Mouse (Mus musculus) liver, adult 2 months (tissue): Measurements from ENCODE around the gene Colgalt2. TPM values are rescaled to one million over a fixed set of nuclear protein-coding genes. Genes with fewer than 3 reads are reported as not detected.

Source experiments
- DNase-seq: peaks from one replicate; pipeline ENCODE4 v3.0.0-alpha.2; 2011; ENCODE audit warnings: low read depth, low spot score; ENCODE audit errors: extremely low read depth
- H3K27ac ChIP-seq: fragments of 200-500 bp; replicated peaks from 2 replicates; pipeline ENCODE4 v1.5.1; 2012; ENCODE audit warnings: low read depth, mild to moderate bottlenecking, control low read depth, inconsistent platforms, low read length; ENCODE audit not compliant: insufficient read depth
- H3K27me3 ChIP-seq: fragments of 200-500 bp; 2 replicates; pipeline ENCODE4 v1.6.1; 2012; ENCODE audit warnings: mild to moderate bottlenecking, moderate library complexity, low read length, inconsistent platforms; ENCODE audit not compliant: control insufficient read depth, insufficient read depth
- H3K36me3 ChIP-seq: fragments of 200-500 bp; 2 replicates; pipeline ENCODE4 v1.6.1; 2012; ENCODE audit warnings: low read length, inconsistent platforms; ENCODE audit not compliant: control insufficient read depth, insufficient read depth
- H3K4me1 ChIP-seq: fragments of 200-500 bp; 2 replicates; pipeline ENCODE4 v1.6.1; 2011; ENCODE audit warnings: low read length; ENCODE audit not compliant: control insufficient read depth, insufficient read depth
- H3K4me3 ChIP-seq: fragments of 200-500 bp; 2 replicates; pipeline ENCODE4 v1.5.1; 2011; ENCODE audit warnings: low read depth, mild to moderate bottlenecking, control low read depth, low read length, moderate library complexity; ENCODE audit not compliant: insufficient read depth
- H3K79me2 ChIP-seq: fragments of 200-500 bp; 2 replicates; pipeline ENCODE4 v1.6.1; 2012; ENCODE audit warnings: inconsistent platforms, mild to moderate bottlenecking, low read length, moderate library complexity; ENCODE audit not compliant: control insufficient read depth, insufficient read depth
- H3K9ac ChIP-seq: fragments of 200-500 bp; 2 replicates; pipeline ENCODE4 v1.6.1; 2012; ENCODE audit warnings: low read depth, mild to moderate bottlenecking, control low read depth, inconsistent platforms, low read length
- CTCF ChIP-seq: fragments of 200-500 bp; IDR thresholded peaks from 2 replicates; pipeline ENCODE4 v1.5.1; 2011; ENCODE audit warnings: low read depth, low read length, control low read depth
- POLR2A ChIP-seq: fragments of 200-500 bp; IDR thresholded peaks from 2 replicates; pipeline ENCODE4 v1.6.1; 2011; ENCODE audit warnings: low read length, control low read depth; ENCODE audit not compliant: insufficient read depth; ENCODE audit errors: extremely low read depth
- WGBS: fragments of 180-500 bp; shearing (Covaris S2); methylation state at CpG from one replicate; pipeline ENCODE4 v1.1.7; 2018; 5-methylcytosine and 5-hydroxymethylcytosine counted together
- polyA plus RNA-seq: library from polyadenylated mRNA; depleted of rRNA; stranded (reverse); fragments of >200 nt; gene quantifications from 2 replicates; pipeline ENCODE4 v1.2.3, GENCODE M21; 2012
- total RNA-seq: library from RNA; depleted of rRNA; stranded (reverse); fragments of >200 nt; gene quantifications from 2 replicates; pipeline ENCODE4 v1.2.3, GENCODE M21; 2014

Gene Colgalt2
- total and polyA plus RNA-seq, 2 experiments: 0.35 to 1.6 TPM

- Histone ChIP-seq H3K9ac (no peak overlapping the region), H3K27me3 (no peaks in the 10 kb centered on the region), H3K27ac (no peak overlapping the region), H3K36me3 (peaks cover 1% of the 10 kb centered on the region; the same call in 1 of the 2 replicates), H3K79me2 (no peaks in the 10 kb centered on the region), H3K4me1 (no peaks in the 10 kb centered on the region), H3K4me3 (no peak overlapping the region)
- no peak for TF ChIP-seq CTCF
- no peak for TF ChIP-seq POLR2A
- no peak for DNase-seq
- 75% methylated on average over 4 of the region's 4 CpGs for WGBS
Measured at GRCm38 (mm10) chr1:152517057-152517570, 117.5 kb downstream of the Colgalt2 start.

- WGBS: 51% methylated on average over 8 of the region's 8 CpGs
Measured at GRCm38 (mm10) chr1:152518971-152519370, 119.3 kb downstream of the Colgalt2 start.

GRCm38 (mm10) chr1:152520798-152521575 is 121.4 kb downstream of the Colgalt2 start:
- H3K79me2 ChIP-seq: no peaks in the 10 kb centered on the region
- H3K4me1 ChIP-seq: peaks cover 3% of the 10 kb centered on the region; the same call in 1 of the 2 replicates
- no peak for TF ChIP-seq POLR2A
- TF ChIP-seq CTCF: peak; percentile 74
- H3K36me3 ChIP-seq: peaks cover 1% of the 10 kb centered on the region; the same call in 1 of the 2 replicates
- H3K27ac ChIP-seq: no peak overlapping the region
- 86% methylated on average over 16 of the region's 16 CpGs for WGBS
- H3K27me3 ChIP-seq: no peaks in the 10 kb centered on the region
- DNase-seq: peak; percentile 33
- H3K9ac ChIP-seq: no peak overlapping the region
- H3K4me3 ChIP-seq: no peak overlapping the region

More at GRCm38 (mm10) chr1:152518971-152519370, 119.3 kb downstream of the Colgalt2 start:
- Histone ChIP-seq H3K27ac (no peak overlapping the region), H3K9ac (no peak overlapping the region), H3K4me3 (no peak overlapping the region), H3K27me3 (no peaks in the 10 kb centered on the region), H3K79me2 (no peaks in the 10 kb centered on the region), H3K36me3 (peaks cover 1% of the 10 kb centered on the region; the same call in 1 of the 2 replicates), H3K4me1 (no peaks in the 10 kb centered on the region)
- TF ChIP-seq CTCF: no peak
- no peak for TF ChIP-seq POLR2A
- DNase-seq: peak; percentile 84

GRCm38 (mm10) chr1:152522226-152522625 is 122.6 kb downstream of the Colgalt2 start:
- Histone ChIP-seq H3K27ac (no peak overlapping the region), H3K27me3 (no peaks in the 10 kb centered on the region), H3K36me3 (peaks cover 1% of the 10 kb centered on the region; the same call in 1 of the 2 replicates), H3K4me3 (no peak overlapping the region), H3K4me1 (peaks cover 3% of the 10 kb centered on the region; the same call in 1 of the 2 replicates), H3K79me2 (no peaks in the 10 kb centered on the region), H3K9ac (no peak overlapping the region)
- DNase-seq: no peak
- TF ChIP-seq CTCF: no peak
- no peak for TF ChIP-seq POLR2A
- 78% methylated on average over 3 of the region's 3 CpGs for WGBS

GRCm38 (mm10) chr1:152523292-152523691 is 123.7 kb downstream of the Colgalt2 start:
- 61% methylated on average over 11 of the region's 11 CpGs for WGBS
- TF ChIP-seq POLR2A: no peak
- TF ChIP-seq CTCF: no peak

More at GRCm38 (mm10) chr1:152523292-152523691, 123.7 kb downstream of the Colgalt2 start:
- H3K4me3 ChIP-seq: no peak overlapping the region
- H3K36me3 ChIP-seq: peaks cover 1% of the 10 kb centered on the region; the same call in 1 of the 2 replicates
- H3K79me2 ChIP-seq: no peaks in the 10 kb centered on the region
- no peaks in the 10 kb centered on the region for H3K27me3 ChIP-seq
- no peak for DNase-seq
- peaks cover 3% of the 10 kb centered on the region; the same call in 1 of the 2 replicates for H3K4me1 ChIP-seq
- H3K27ac ChIP-seq: no peak overlapping the region
- H3K9ac ChIP-seq: no peak overlapping the region
